Mouse (Mus musculus) G1E (cell line): ENCODE results near the gene Ddx54. TPM values are rescaled to one million over a fixed set of nuclear protein-coding genes. Genes with fewer than 3 reads are reported as not detected.

Experiments used
- ATAC-seq: 2 replicates; pipeline ENCODE4 v1.8.0; 2016; ENCODE audit warnings: mild to moderate bottlenecking; ENCODE audit not compliant: insufficient number of reproducible peaks, poor library complexity, low FRiP score, severe bottlenecking; ENCODE audit errors: extremely low read depth
- DNase-seq: peaks from one replicate; pipeline ENCODE4 v3.0.0; 2012; ENCODE audit warnings: low spot score
- H3K27me3 ChIP-seq: 2 replicates; pipeline ENCODE4 v1.6.1; 2012; ENCODE audit warnings: mild to moderate bottlenecking, low read length, inconsistent platforms; ENCODE audit not compliant: insufficient read depth
- H3K36me3 ChIP-seq: replicated peaks from 2 replicates; pipeline ENCODE3; 2012; ENCODE audit warnings: mild to moderate bottlenecking, inconsistent platforms
- H3K4me1 ChIP-seq: 2 replicates; pipeline ENCODE4 v1.6.1; 2012; ENCODE audit warnings: low read depth, low read length, inconsistent platforms, mixed read lengths; ENCODE audit not compliant: insufficient read depth
- H3K4me3 ChIP-seq: 2 replicates; pipeline ENCODE4 v1.5.1; 2012; ENCODE audit warnings: low read depth, mild to moderate bottlenecking, inconsistent platforms, low read length, moderate library complexity, mixed read lengths
- H3K9me3 ChIP-seq: replicated peaks from 2 replicates; pipeline ENCODE4 v1.6.1; 2012; ENCODE audit warnings: inconsistent platforms
- CTCF ChIP-seq: IDR thresholded peaks from 2 replicates; pipeline ENCODE4 v1.5.1; 2012; ENCODE audit warnings: low read depth, low read length, inconsistent platforms, mixed read lengths
- GATA1 ChIP-seq: IDR thresholded peaks from 2 replicates; pipeline ENCODE4 v1.6.1; 2012; ENCODE audit warnings: borderline replicate concordance, low read length, inconsistent platforms, mixed read lengths
- GATA2 ChIP-seq: IDR thresholded peaks from 2 replicates; pipeline ENCODE4 v1.6.1; 2012; ENCODE audit warnings: low read depth, low read length, inconsistent platforms, borderline replicate concordance
- POLR2AphosphoS5 ChIP-seq: IDR thresholded peaks from 2 replicates; pipeline ENCODE4 v1.6.1; 2012; ENCODE audit warnings: low read depth, low read length, inconsistent platforms; ENCODE audit not compliant: insufficient replicate concordance
- TAL1 ChIP-seq: conservative IDR thresholded peaks from 2 replicates; pipeline ENCODE4 v1.6.1; 2012; ENCODE audit warnings: low read depth, low read length, inconsistent platforms, mixed read lengths
- polyA plus RNA-seq: library from polyadenylated mRNA; stranded (reverse); fragments of >175 nt; gene quantifications from 2 replicates; pipeline ENCODE4 v1.2.3, GENCODE M21; 2012
- total RNA-seq, 2 experiments: library from RNA; stranded (forward) in 1 of 2; stranded (reverse) in 1 of 2; fragments of 200-1000 nt in 1 of 2; fragments of >200 nt in 1 of 2; fragmentation: Nextera tagmentation in 1 of 2; gene quantifications; 2 replicates each; pipeline ENCODE4 v1.2.3; 2014 to 2017

Ddx54 gene
- total and polyA plus RNA-seq, 3 experiments = 24.3 to 103 (median 31.5) TPM

GRCm38 (mm10) chr5:120606590-120607200, 5.8 kb upstream of the Ddx54 start:
- no peak for TF ChIP-seq TAL1
- TF ChIP-seq GATA2 = no peak
- no peak for TF ChIP-seq GATA1
- no peak for TF ChIP-seq POLR2AphosphoS5
- no peak for TF ChIP-seq CTCF
- Histone ChIP-seq H3K36me3 (peaks cover 69% of the 10 kb centered on the region), H3K4me1 (peaks cover 51% of the 10 kb centered on the region), H3K4me3 (no peak overlapping the region; the same call in 1 of the 2 replicates), H3K27me3 (no peaks in the 10 kb centered on the region), H3K9me3 (no peaks in the 10 kb centered on the region)
- DNase-seq (no peak), ATAC-seq (no peak)

- Histone ChIP-seq H3K4me3 (no peak overlapping the region), H3K4me1 (peaks cover 51% of the 10 kb centered on the region), H3K9me3 (no peaks in the 10 kb centered on the region), H3K27me3 (no peaks in the 10 kb centered on the region), H3K36me3 (peaks cover 63% of the 10 kb centered on the region)
- TF ChIP-seq POLR2AphosphoS5 (no peak), GATA1 (no peak), GATA2 (no peak), TAL1 (no peak), CTCF (no peak)
- ATAC-seq = no peak
- DNase-seq = no peak
Measured at GRCm38 (mm10) chr5:120607335-120607734, 5.2 kb upstream of the Ddx54 start.

GRCm38 (mm10) chr5:120609246-120609775, 3.2 kb upstream of the Ddx54 start:
- H3K4me1 ChIP-seq = peaks cover 58% of the 10 kb centered on the region
- ATAC-seq = no peak

GRCm38 (mm10) chr5:120610906-120611305, 1.6 kb upstream of the Ddx54 start:
- DNase-seq (no peak), ATAC-seq (no peak)
- Histone ChIP-seq H3K9me3 (peaks cover 3% of the 10 kb centered on the region), H3K4me1 (peaks cover 55% of the 10 kb centered on the region), H3K36me3 (peaks cover 65% of the 10 kb centered on the region), H3K4me3 (peak overlapping the region; percentile 85; the same call in 1 of the 2 replicates), H3K27me3 (no peaks in the 10 kb centered on the region)
- TF ChIP-seq TAL1 (no peak), GATA2 (no peak), POLR2AphosphoS5 (no peak), GATA1 (no peak), CTCF (no peak)

More at GRCm38 (mm10) chr5:120609246-120609775, 3.2 kb upstream of the Ddx54 start:
- no peaks in the 10 kb centered on the region for H3K27me3 ChIP-seq
- peaks cover 53% of the 10 kb centered on the region for H3K36me3 ChIP-seq
- H3K9me3 ChIP-seq = no peaks in the 10 kb centered on the region
- DNase-seq = no peak
- TF ChIP-seq TAL1 = no peak
- TF ChIP-seq GATA2 = no peak
- TF ChIP-seq POLR2AphosphoS5 = no peak
- TF ChIP-seq CTCF = no peak
- TF ChIP-seq GATA1 = no peak
- H3K4me3 ChIP-seq = no peak overlapping the region

GRCm38 (mm10) chr5:120611416-120611815, 1.1 kb upstream of the Ddx54 start:
- ATAC-seq (no peak), DNase-seq (no peak)
- Histone ChIP-seq H3K9me3 (peaks cover 5% of the 10 kb centered on the region), H3K4me1 (peaks cover 51% of the 10 kb centered on the region), H3K4me3 (peak overlapping the region; percentile 85), H3K27me3 (no peaks in the 10 kb centered on the region), H3K36me3 (peaks cover 65% of the 10 kb centered on the region)
- TF ChIP-seq CTCF (no peak), TAL1 (no peak), GATA1 (no peak), POLR2AphosphoS5 (no peak), GATA2 (no peak)

- peaks cover 65% of the 10 kb centered on the region for H3K36me3 ChIP-seq
Measured at GRCm38 (mm10) chr5:120612822-120613604, 474 bp downstream of the Ddx54 start.

More at GRCm38 (mm10) chr5:120612822-120613604, 474 bp downstream of the Ddx54 start:
- peaks cover 49% of the 10 kb centered on the region for H3K4me1 ChIP-seq
- peaks cover 5% of the 10 kb centered on the region for H3K9me3 ChIP-seq
- peak; percentile 98 for DNase-seq
- no peak for TF ChIP-seq GATA2
- TF ChIP-seq TAL1 = no peak
- no peak for TF ChIP-seq GATA1
- no peak for TF ChIP-seq CTCF
- TF ChIP-seq POLR2AphosphoS5 = no peak; the same call in 1 of the 2 replicates
- H3K4me3 ChIP-seq = peak overlapping the region; percentile 85
- ATAC-seq = peak; percentile 83
- no peaks in the 10 kb centered on the region for H3K27me3 ChIP-seq
